Mouse (Mus musculus) stomach, embryonic 15.5 days (tissue): Measurements from ENCODE around the gene Csrnp1. TPM values are rescaled to one million over a fixed set of nuclear protein-coding genes. Genes with fewer than 3 reads are reported as not detected.

Experiments
- ATAC-seq: fragments of 200-750 bp; cut with Nextera tagmentation; 2 replicates; pipeline ENCODE4 v1.8.0; 2017; ENCODE audit warnings: low read depth, moderate number of reproducible peaks, moderate TSS enrichment; ENCODE audit not compliant: insufficient read depth, low FRiP score
- H3K27ac ChIP-seq: fragments of 300-500 bp; sonication (generic); 2 replicates; pipeline ENCODE4 v1.5.1; 2015; ENCODE audit warnings: mild to moderate bottlenecking, inconsistent platforms
- H3K27me3 ChIP-seq: fragments of 300-500 bp; sonication (generic); replicated peaks from 2 replicates; pipeline ENCODE4 v1.6.1; 2015; ENCODE audit warnings: inconsistent platforms
- H3K36me3 ChIP-seq: fragments of 300-500 bp; sonication (generic); 2 replicates; pipeline ENCODE4 v1.6.1; 2015; ENCODE audit warnings: inconsistent platforms
- H3K4me1 ChIP-seq: fragments of 300-500 bp; sonication (generic); 2 replicates; pipeline ENCODE4 v1.6.1; 2015; ENCODE audit warnings: inconsistent platforms
- H3K4me2 ChIP-seq: fragments of 300-500 bp; sonication (generic); 2 replicates; pipeline ENCODE4 v1.6.1; 2015; ENCODE audit warnings: mild to moderate bottlenecking, inconsistent platforms
- H3K4me3 ChIP-seq: fragments of 300-500 bp; sonication (generic); replicated peaks from 2 replicates; pipeline ENCODE4 v1.5.1; 2015; ENCODE audit warnings: inconsistent platforms
- H3K9ac ChIP-seq: fragments of 300-500 bp; sonication (generic); 2 replicates; pipeline ENCODE4 v1.6.1; 2015; ENCODE audit warnings: inconsistent platforms
- H3K9me3 ChIP-seq: fragments of 300-500 bp; sonication (generic); 2 replicates; pipeline ENCODE4 v1.6.1; 2016; ENCODE audit warnings: inconsistent platforms
- WGBS: fragments of 180-500 bp; shearing (Covaris S2); methylation state at CpG from one replicate; pipeline ENCODE4 v1.1.7; 2015; 5-methylcytosine and 5-hydroxymethylcytosine counted together
- polyA plus RNA-seq: library from polyadenylated mRNA; unstranded; fragments of >200 nt; fragmentation: Nextera tagmentation; extraction: Ambion mirVana; gene quantifications from 2 replicates; pipeline ENCODE4 v1.2.1, GENCODE M21; 2015

Gene Csrnp1
- polyA plus RNA-seq, 1 experiment from 2014 or later: 5.7 TPM

DNA sequence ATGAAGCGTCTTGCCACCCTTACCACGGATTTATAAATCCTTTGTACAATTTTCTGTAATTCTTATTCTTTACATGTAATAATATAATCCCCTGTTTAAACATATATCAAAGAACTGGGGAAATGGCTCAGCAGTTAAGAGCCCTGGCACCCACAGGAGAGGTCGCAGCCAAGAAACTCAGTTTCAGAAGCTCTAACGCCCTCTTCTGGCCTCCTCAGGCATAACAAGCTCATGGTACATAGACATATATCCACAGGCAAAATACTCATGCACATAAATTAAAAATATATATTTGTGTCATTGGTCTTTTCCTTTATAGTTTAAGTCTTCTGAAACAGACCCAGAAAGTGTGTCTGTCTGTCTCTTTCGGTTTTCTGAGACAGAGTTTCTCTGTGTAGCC lies 9.8 kb downstream of the Csrnp1 start:
- no peak for ATAC-seq
- no peak overlapping the region for H3K4me2 ChIP-seq
- H3K4me3 ChIP-seq: no peak overlapping the region
- H3K36me3 ChIP-seq: peaks cover 21% of the 10 kb centered on the region
- H3K27me3 ChIP-seq: no peaks in the 10 kb centered on the region
- no peak overlapping the region for H3K9ac ChIP-seq
- no peaks in the 10 kb centered on the region for H3K9me3 ChIP-seq
- no peak overlapping the region for H3K27ac ChIP-seq
- 80% methylated on average over 5 of the region's 5 CpGs for WGBS
- peaks cover 39% of the 10 kb centered on the region for H3K4me1 ChIP-seq

DNA sequence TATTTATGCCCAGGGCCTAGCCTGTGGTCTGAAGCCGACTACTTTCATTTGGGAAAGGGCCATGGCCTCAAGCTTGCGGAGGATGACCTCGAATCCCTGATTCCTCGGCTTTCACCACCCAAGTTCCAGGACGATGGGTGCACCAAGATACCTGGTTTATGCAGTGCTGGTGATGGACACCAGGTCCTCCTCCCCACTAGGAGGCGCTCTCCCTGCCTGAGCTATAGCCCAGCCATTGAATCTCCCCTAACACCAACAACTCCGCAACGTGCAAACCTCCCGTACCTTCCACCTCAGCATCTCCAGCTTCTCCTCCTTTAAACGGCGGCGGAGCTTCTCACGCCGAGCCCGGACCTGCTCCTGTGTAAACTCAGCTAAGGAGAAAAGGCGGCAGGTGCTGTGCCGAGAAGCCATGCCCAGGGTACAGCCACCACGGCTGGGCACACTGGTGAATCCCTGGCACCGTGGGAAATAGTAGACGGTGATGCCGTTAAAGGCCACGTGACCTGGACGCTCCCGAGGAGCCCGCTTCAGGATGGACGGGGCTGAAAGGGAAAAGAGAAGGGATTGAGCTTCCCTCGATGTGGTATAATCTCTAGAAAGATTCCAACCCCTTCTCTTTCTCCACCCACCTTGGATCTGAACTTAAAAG lies 10.5 kb downstream of the Csrnp1 start:
- Histone ChIP-seq H3K4me1 (peaks cover 37% of the 10 kb centered on the region), H3K4me2 (no peak overlapping the region), H3K27me3 (no peaks in the 10 kb centered on the region), H3K9ac (no peak overlapping the region), H3K4me3 (no peak overlapping the region), H3K36me3 (peaks cover 21% of the 10 kb centered on the region), H3K9me3 (no peaks in the 10 kb centered on the region), H3K27ac (no peak overlapping the region)
- WGBS: 94% methylated on average over 27 of the region's 27 CpGs
- no peak for ATAC-seq

DNA sequence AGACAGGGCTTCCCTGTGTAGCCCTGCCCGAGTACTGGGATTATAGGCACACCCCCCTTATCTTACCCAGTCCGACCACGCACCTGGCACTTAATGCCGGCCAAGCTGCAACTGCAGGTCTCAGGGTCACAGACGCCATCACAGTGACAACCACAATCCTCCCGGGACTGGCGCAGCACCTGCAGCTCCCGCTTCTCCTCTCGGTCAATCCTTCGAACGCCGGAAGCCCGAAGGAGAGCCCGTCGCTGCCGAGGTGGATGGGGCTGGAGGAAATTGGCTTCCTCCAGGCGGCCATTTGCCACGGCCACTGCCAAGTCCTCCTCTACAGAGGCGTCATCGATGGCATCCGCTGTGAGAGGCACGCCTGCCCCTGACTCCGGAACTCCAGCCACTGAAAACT lies 11.2 kb downstream of the Csrnp1 start:
- 90% methylated on average over 23 of the region's 23 CpGs for WGBS
- Histone ChIP-seq H3K4me3 (no peak overlapping the region), H3K27me3 (no peaks in the 10 kb centered on the region), H3K36me3 (peaks cover 21% of the 10 kb centered on the region), H3K9me3 (no peaks in the 10 kb centered on the region), H3K9ac (no peak overlapping the region), H3K4me1 (peaks cover 29% of the 10 kb centered on the region), H3K4me2 (no peak overlapping the region), H3K27ac (no peak overlapping the region)
- no peak for ATAC-seq

DNA sequence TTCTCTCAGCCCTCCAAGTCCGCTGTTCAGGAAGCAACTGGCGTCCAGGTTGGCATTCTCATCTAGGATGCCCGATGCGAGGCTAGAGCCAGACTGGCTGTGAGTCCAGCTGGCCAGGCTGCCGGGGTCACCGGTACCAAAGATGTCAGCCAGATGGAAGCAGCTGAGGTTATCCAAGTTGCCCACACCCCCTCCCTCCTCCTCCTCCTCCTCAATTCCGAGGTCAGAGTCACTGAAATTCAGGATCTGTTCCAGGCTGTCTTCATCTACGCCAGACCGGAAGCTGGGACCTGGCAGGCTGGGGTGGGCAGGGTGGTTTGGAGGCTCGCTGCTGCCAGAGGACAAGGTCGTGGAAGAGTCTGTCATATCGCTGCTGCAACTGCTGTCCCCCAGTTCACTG lies 11.9 kb downstream of the Csrnp1 start:
- Histone ChIP-seq H3K9me3 (no peaks in the 10 kb centered on the region), H3K4me2 (no peak overlapping the region), H3K27ac (no peak overlapping the region), H3K27me3 (no peaks in the 10 kb centered on the region), H3K9ac (no peak overlapping the region), H3K4me1 (peaks cover 22% of the 10 kb centered on the region), H3K36me3 (peaks cover 21% of the 10 kb centered on the region), H3K4me3 (no peak overlapping the region)
- 87% methylated on average over 12 of the region's 12 CpGs for WGBS
- no peak for ATAC-seq

DNA sequence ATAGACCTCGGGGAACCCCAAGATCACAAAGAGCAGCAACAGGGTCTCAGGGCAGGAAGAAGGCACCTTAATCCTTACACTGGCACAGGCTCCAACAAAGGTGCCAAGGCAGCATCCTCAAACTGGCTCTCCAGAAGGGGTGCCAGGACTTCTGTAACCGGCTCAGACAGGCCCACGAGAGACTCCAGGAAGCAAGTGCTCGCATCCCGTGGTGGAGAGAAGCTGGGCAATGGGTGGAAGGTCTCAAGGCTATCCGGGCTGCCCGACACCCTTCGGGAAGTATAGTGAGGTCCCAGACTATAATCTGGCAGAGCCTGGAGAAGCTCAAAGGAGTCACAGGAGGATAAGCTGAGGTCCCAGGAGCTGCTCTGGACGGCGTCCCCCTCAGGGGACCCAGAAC lies 12.3 kb downstream of the Csrnp1 start:
- no peak for ATAC-seq
- Histone ChIP-seq H3K36me3 (peaks cover 21% of the 10 kb centered on the region), H3K27me3 (no peaks in the 10 kb centered on the region), H3K9me3 (no peaks in the 10 kb centered on the region), H3K4me3 (no peak overlapping the region), H3K9ac (no peak overlapping the region), H3K4me2 (no peak overlapping the region), H3K27ac (no peak overlapping the region), H3K4me1 (peaks cover 18% of the 10 kb centered on the region)
- WGBS: 90% methylated on average over 10 of the region's 10 CpGs

DNA sequence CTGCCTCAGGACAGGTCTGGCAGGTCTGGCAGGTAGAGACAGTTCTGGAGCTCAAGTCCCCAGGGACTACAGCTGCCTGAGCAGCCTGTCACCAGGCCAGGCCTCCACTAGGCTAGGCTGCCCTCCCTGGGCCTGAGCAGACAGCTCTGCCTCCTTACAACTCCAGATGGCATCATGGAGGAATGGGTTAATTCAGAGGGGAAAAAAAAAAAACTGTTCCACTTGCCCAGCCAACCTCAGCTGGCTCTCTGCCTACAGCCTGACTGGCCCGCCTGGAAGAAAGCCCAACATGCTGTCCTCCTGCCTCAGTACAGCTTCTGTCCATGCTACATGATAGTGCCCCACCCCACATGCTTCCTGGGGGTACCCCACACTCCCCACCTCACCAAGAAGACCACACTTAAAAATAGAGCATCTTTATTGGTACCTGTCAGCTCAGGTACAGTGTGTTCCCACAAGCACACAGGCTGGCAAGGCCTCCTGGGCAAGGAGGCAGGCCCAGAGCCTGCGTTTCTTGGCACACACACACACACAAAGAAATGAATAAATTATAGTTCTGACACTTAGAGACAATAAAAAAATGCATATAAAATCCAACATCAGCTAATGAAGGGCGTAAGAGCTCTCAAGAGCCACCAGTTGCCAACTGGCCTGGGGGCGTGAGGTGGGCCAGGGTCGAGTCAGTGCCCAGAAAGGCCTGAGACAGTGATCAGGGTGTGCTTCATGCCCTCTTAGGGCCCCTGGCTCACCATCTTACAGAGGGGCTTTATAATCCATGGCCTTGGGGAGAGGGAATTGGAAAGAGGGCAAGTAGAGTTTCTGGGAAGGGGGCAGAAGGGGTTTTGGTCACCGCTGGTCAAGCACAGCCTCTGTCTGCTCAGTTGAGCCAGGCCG lies 13.4 kb downstream of the Csrnp1 start:
- no peaks in the 10 kb centered on the region for H3K9me3 ChIP-seq
- H3K27ac ChIP-seq: peak overlapping the region; percentile 27
- H3K4me3 ChIP-seq: no peak overlapping the region
- H3K9ac ChIP-seq: no peak overlapping the region
- no peak overlapping the region for H3K4me2 ChIP-seq
- H3K36me3 ChIP-seq: peaks cover 21% of the 10 kb centered on the region
- H3K4me1 ChIP-seq: peaks cover 10% of the 10 kb centered on the region
- H3K27me3 ChIP-seq: no peaks in the 10 kb centered on the region
- ATAC-seq: no peak; the same call in 1 of the 2 replicates
- WGBS: 76% methylated on average over 7 of the region's 7 CpGs

DNA sequence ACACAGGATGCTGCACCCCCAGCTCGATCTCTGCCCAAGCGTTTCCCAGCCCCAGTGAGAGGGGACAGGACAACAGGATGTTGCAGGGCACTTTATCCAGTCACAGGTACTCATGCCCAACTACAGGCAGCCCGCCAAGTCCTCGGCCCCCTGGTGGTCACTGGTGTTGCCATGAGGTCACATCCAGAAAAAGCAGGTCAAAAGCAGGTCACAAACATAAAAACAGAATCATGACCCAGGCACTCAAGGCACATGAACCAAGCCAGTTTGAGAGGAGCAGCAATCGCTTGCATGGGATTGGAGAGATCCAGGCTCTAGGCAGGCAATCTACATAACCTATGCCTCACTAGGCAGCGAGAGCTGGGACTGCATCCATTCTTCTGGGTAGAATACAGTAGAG lies 14.2 kb downstream of the Csrnp1 start:
- 50% methylated on average over 6 of the region's 6 CpGs for WGBS
- Histone ChIP-seq H3K4me2 (no peak overlapping the region), H3K36me3 (peaks cover 21% of the 10 kb centered on the region), H3K9ac (no peak overlapping the region), H3K4me3 (no peak overlapping the region), H3K9me3 (no peaks in the 10 kb centered on the region), H3K27ac (peak overlapping the region; percentile 27; the same call in 1 of the 2 replicates), H3K4me1 (peaks cover 10% of the 10 kb centered on the region), H3K27me3 (no peaks in the 10 kb centered on the region)
- ATAC-seq: no peak

DNA sequence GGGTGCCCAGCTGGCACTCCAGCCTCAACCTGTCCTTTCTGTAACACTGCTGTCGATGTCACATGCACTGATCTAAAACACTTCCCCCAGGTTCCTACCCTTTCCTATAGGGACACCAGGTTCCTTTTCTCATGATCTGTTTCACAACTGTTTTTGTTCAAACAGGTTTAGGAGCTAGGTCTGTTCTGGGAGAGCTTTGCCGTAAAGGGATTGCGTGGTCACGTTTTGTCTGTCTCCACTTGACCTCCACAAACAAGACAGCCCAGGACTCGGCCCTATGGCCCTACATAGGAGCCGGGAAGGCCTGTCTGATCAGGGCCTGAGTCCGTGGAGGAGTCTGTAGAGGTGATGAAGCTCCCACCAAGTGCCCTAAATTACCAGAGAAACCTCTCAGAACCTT lies 14.6 kb downstream of the Csrnp1 start:
- H3K27ac ChIP-seq: no peak overlapping the region
- no peaks in the 10 kb centered on the region for H3K9me3 ChIP-seq
- no peak overlapping the region for H3K4me3 ChIP-seq
- no peak overlapping the region for H3K4me2 ChIP-seq
- peaks cover 10% of the 10 kb centered on the region for H3K4me1 ChIP-seq
- H3K9ac ChIP-seq: no peak overlapping the region
- H3K36me3 ChIP-seq: peaks cover 21% of the 10 kb centered on the region
- ATAC-seq: no peak
- WGBS: 77% methylated on average over 7 of the region's 7 CpGs
- H3K27me3 ChIP-seq: no peaks in the 10 kb centered on the region

DNA sequence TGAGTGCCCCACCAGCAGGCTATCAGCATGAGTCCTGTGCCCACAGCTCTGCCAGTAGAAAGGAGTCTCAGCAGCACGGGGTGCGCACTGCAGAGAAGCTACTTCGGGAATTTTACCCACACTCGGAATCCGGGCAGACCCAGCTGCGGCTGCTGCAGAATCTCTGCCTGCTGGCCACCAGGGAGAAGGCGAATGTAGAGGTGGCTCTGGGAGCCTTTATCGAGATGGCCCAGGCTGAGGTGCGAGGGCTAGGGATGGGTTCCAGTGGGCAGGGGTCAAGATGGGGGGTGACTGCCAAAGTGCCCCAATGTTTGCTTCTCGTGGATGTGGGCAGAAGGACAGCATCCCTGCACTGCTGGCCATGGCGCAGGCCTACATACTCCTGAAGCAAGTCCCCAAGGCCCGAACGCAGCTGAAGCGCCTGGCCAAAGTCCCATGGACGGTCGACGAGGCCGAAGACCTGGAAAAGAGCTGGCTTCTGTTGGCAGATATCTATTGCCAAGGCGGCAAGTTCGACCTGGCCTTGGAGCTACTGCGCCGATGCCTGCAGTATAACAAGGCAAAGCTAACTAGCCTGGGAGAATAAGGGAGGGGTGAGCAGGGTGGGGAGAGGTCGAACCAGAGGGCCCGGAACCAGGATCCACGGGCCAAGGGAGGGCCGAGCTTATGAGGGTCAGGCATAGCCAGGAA lies 18.1 kb downstream of the Csrnp1 start:
- H3K9ac ChIP-seq: no peak overlapping the region
- ATAC-seq: no peak
- no peak overlapping the region for H3K27ac ChIP-seq
- no peaks in the 10 kb centered on the region for H3K9me3 ChIP-seq
- H3K27me3 ChIP-seq: no peaks in the 10 kb centered on the region
- no peak overlapping the region for H3K4me3 ChIP-seq
- 86% methylated on average over 26 of the region's 26 CpGs for WGBS
- peaks cover 26% of the 10 kb centered on the region for H3K4me1 ChIP-seq
- no peak overlapping the region for H3K4me2 ChIP-seq
- no peaks in the 10 kb centered on the region for H3K36me3 ChIP-seq

DNA sequence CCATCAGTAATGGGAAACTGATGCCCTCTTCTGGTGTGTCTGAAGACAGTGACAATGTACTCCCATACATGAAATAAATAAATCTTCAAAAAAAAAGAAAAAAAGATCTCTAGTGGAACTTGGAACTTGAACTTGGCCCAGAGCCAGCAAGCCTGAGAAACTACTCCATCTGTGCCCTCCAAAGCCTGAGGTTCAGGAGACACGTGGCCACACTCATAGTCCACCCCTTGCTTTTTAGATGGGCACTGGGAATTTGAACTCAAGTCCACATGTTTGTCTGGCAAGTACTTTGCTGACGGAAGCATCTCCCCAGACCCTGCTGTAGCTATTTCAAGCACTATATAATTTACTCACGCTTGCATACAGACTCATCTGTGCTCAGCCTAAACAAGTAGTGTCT lies 19.3 kb downstream of the Csrnp1 start:
- WGBS: 70% methylated on average over 3 of the region's 3 CpGs
- H3K4me2 ChIP-seq: no peak overlapping the region
- H3K9ac ChIP-seq: no peak overlapping the region
- no peak overlapping the region for H3K4me3 ChIP-seq
- H3K4me1 ChIP-seq: peaks cover 16% of the 10 kb centered on the region
- H3K27ac ChIP-seq: no peak overlapping the region
- no peaks in the 10 kb centered on the region for H3K36me3 ChIP-seq
- no peak for ATAC-seq
- no peaks in the 10 kb centered on the region for H3K9me3 ChIP-seq
- no peaks in the 10 kb centered on the region for H3K27me3 ChIP-seq

DNA sequence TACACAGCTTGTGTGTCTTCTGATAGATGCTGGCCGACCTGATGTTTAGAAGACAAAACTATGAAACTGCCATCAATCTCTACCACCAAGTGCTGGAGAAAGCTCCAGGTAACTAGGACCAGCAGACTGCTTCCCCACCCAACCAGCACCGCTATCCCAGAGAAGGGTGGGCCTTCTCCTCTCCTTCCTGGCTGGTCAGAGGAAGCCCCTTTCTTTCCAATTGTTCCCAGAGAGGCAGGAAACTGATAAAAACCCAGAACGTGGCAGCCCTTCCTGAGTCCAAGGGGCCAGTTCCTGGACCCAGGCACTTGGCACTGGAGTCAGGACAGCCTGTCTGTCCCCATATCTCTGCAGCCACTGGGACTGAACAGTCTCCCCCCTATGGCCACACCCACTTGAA lies 20.3 kb downstream of the Csrnp1 start:
- no peaks in the 10 kb centered on the region for H3K36me3 ChIP-seq
- H3K9me3 ChIP-seq: no peaks in the 10 kb centered on the region
- WGBS: 82% methylated on average over 3 of the region's 3 CpGs
- H3K9ac ChIP-seq: no peak overlapping the region
- ATAC-seq: no peak
- H3K4me1 ChIP-seq: peaks cover 16% of the 10 kb centered on the region
- no peaks in the 10 kb centered on the region for H3K27me3 ChIP-seq
- no peak overlapping the region for H3K4me3 ChIP-seq
- H3K27ac ChIP-seq: no peak overlapping the region
- no peak overlapping the region for H3K4me2 ChIP-seq
